Mouse (Mus musculus) forebrain, embryonic 16.5 days (tissue): ENCODE measurements at regions not wholly inside any gene's neighbourhood (a gene's known extent, or its start where the extent isn't known, plus 50 kb on each side); places are given as distances from the start of the nearest gene placed in this dataset.

Source experiments
- ATAC-seq: fragments of 200-750 bp; cut with Nextera tagmentation; 2 replicates; pipeline ENCODE4 v1.8.0; 2017; ENCODE audit warnings: mild to moderate bottlenecking, moderate library complexity
- H3K27ac ChIP-seq: fragments of 300-500 bp; sonication (generic); 2 replicates; pipeline ENCODE4 v1.5.1; 2014; ENCODE audit warnings: low read length, control low read depth
- H3K27me3 ChIP-seq: fragments of 300-500 bp; sonication (generic); replicated peaks from 2 replicates; pipeline ENCODE4 v1.6.1; 2014; ENCODE audit warnings: low read length; ENCODE audit not compliant: control insufficient read depth, insufficient read depth
- H3K36me3 ChIP-seq: fragments of 300-500 bp; sonication (generic); 2 replicates; pipeline ENCODE4 v1.6.1; 2014; ENCODE audit not compliant: control insufficient read depth, insufficient read depth
- H3K4me1 ChIP-seq: fragments of 300-500 bp; sonication (generic); replicated peaks from 2 replicates; pipeline ENCODE4 v1.6.1; 2014; ENCODE audit warnings: low read length; ENCODE audit not compliant: control insufficient read depth, insufficient read depth
- H3K4me2 ChIP-seq: fragments of 300-500 bp; sonication (generic); 2 replicates; pipeline ENCODE4 v1.6.1; 2014; ENCODE audit warnings: mild to moderate bottlenecking, low read length, control low read depth
- H3K4me3 ChIP-seq: fragments of 300-500 bp; sonication (generic); replicated peaks from 2 replicates; pipeline ENCODE4 v1.5.1; 2014; ENCODE audit warnings: mild to moderate bottlenecking, low read length, control low read depth
- H3K9ac ChIP-seq: fragments of 300-500 bp; sonication (generic); replicated peaks from 2 replicates; pipeline ENCODE4 v1.6.1; 2014; ENCODE audit warnings: low read depth, low read length, control low read depth
- H3K9me3 ChIP-seq: fragments of 300-500 bp; sonication (generic); 2 replicates; pipeline ENCODE4 v1.6.1; 2016; ENCODE audit warnings: low read length; ENCODE audit not compliant: control insufficient read depth
- whole genome bisulfite sequencing: fragments of 180-500 bp; shearing (Covaris S2); extraction: QIAGEN DNeasy Blood & Tissue Kit; methylation state at CpG from one replicate; pipeline ENCODE4 v1.1.7; 2014; 5-methylcytosine and 5-hydroxymethylcytosine counted together

DNA sequence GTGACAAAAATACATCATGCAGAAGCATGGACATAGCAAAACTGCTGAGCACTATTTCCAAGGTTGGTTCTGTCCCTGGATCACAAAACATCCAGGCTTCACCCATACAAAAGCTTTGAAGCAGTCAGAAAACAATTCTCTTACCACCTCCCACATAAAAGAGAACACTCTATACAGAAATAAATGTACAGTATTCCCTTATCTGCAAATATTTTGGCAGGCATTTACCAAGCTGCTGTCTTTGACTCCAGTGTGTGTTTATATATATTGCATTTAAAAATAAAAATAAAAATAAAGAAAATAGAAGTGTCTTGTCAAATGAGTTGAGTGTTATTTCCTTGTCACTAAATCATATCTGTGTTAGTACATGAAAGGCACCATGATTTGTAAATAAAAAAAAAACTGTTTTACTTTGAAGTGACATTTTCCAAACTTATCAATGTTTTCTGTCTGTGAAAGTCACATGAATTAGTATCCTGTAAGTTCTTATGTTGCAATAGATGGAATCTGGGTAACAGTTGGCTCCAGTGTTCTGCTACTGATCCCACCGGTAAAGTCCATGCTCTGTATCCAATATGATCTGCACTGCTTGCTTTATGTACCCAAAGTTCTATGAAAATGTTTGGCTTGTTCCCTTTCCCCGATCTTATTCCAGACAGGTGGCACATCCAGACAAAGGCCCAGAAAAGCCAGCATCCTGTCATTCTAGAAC, 59.9 kb upstream of the Cd93 start:
- Histone ChIP-seq H3K4me3 (no peak overlapping the region), H3K9ac (no peak overlapping the region), H3K36me3 (no peaks in the 10 kb centered on the region), H3K27me3 (no peaks in the 10 kb centered on the region), H3K4me1 (no peaks in the 10 kb centered on the region), H3K9me3 (no peaks in the 10 kb centered on the region), H3K4me2 (no peak overlapping the region), H3K27ac (no peak overlapping the region)
- WGBS = 90% methylated on average over 2 of the region's 2 CpGs
- ATAC-seq = no peak

DNA sequence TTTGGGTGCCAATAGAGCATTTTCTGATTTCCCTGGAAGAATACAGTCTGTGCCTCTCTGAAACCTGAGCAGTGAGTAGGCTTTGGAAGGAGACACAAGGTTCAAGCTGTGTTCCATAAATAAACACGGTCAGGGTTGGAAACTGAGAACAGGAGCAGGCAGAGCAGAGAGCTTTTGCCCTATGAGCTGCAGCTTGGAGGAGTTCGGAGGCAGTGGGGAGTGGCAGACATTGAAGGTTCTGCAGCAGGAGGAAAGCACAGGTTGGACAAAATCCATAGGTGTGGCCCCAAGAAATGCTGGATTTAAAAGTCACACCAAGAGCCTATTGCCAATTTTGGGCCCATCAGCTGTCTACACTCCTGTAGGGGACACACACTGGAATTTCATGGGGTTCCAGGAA, 59.0 kb upstream of the Cd93 start:
- H3K4me2 ChIP-seq = no peak overlapping the region
- no peak overlapping the region for H3K27ac ChIP-seq
- H3K27me3 ChIP-seq = no peaks in the 10 kb centered on the region
- 90% methylated on average over 2 of the region's 2 CpGs for WGBS
- H3K9me3 ChIP-seq = no peaks in the 10 kb centered on the region
- H3K36me3 ChIP-seq = no peaks in the 10 kb centered on the region
- no peak for ATAC-seq
- 0 out of 2 replicates have a peak, but pooled peaks cover 2% of the 10 kb centered on the region for H3K4me1 ChIP-seq
- no peak overlapping the region for H3K4me3 ChIP-seq
- H3K9ac ChIP-seq = no peak overlapping the region

DNA sequence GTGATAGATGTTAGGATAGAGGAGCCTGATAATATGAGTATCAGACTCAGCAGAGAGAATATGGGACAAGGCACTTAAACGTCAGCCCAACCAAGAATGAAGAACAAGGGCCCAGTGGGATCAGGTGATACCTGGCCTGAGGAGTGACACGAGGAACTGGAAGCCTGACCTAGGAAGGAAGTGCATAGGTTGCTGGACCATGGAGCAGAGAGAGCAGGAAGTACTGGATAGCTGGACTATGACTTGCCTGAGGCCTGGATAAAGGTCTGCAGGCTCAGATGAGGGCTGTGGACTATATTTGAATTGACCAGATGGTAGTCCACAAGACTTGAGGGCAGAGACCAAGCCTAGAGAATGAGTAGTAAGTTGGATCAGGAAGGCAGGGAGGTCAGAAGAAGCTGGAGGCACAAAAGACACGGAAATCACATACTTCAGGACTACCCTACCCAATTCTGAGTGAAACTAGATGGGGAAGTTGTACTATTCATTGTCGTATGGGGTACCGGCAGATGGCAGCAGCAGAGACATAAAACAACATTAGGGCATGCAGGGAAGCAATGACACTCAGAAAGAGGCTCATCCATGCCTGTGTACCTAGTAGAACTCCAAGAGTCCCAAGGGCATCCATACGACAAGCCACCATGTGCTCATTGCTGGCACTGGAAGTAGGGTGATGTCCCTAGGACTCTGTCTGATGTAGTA, 57.0 kb upstream of the Cd93 start:
- Histone ChIP-seq H3K4me2 (no peak overlapping the region), H3K36me3 (no peaks in the 10 kb centered on the region), H3K27ac (no peak overlapping the region), H3K4me3 (no peak overlapping the region), H3K9me3 (no peaks in the 10 kb centered on the region), H3K4me1 (0 out of 2 replicates have a peak, but pooled peaks cover 2% of the 10 kb centered on the region), H3K9ac (no peak overlapping the region), H3K27me3 (no peaks in the 10 kb centered on the region)
- WGBS = 84% methylated on average over 6 of the region's 6 CpGs
- no peak for ATAC-seq

DNA sequence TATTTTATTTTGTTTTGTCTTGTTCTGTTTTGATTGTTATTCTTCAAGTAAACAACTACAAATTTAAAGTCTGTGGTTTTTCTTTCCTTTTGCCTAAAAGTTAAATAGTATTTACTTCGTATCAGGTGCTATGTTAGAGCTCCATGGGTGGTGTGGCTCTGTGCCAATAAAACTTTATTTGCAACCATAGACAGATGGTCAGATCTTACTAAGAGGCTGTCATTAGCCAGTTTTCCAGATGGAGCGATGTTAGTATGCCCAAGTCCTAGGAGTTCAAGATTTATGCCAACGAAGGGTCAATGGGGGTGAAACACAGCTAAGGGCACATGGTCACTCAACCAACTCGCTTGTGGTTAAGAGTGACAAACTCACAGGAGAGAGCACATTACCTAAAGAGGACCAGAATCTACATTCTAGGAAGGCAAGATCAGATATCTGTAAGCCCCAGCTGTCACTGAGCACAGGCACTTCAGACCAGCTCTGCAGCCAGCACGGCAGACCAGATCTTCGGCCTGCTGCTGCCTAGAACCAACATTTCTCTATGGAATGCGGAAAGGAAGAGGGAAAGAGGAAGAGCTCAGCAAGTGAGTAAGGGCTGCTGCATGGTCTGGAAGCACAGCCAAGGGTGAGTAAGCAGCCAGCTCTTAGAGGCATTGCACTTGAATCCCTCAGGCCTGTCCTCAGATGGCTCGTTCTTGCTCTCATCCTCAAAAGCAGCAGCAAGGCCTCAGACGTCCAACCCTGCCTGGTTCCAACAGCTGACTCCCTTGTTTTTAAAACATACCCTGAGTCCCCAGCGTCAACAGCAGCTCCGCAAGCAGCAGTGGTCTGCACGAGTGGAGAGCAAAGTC, 54.3 kb upstream of the Cd93 start:
- no peaks in the 10 kb centered on the region for H3K9me3 ChIP-seq
- no peaks in the 10 kb centered on the region for H3K36me3 ChIP-seq
- H3K4me2 ChIP-seq = no peak overlapping the region
- ATAC-seq = no peak
- WGBS = 78% methylated on average over 12 of the region's 12 CpGs
- H3K9ac ChIP-seq = no peak overlapping the region
- no peak overlapping the region for H3K27ac ChIP-seq
- H3K4me3 ChIP-seq = no peak overlapping the region
- no peaks in the 10 kb centered on the region for H3K27me3 ChIP-seq
- H3K4me1 ChIP-seq = 0 out of 2 replicates have a peak, but pooled peaks cover 2% of the 10 kb centered on the region

DNA sequence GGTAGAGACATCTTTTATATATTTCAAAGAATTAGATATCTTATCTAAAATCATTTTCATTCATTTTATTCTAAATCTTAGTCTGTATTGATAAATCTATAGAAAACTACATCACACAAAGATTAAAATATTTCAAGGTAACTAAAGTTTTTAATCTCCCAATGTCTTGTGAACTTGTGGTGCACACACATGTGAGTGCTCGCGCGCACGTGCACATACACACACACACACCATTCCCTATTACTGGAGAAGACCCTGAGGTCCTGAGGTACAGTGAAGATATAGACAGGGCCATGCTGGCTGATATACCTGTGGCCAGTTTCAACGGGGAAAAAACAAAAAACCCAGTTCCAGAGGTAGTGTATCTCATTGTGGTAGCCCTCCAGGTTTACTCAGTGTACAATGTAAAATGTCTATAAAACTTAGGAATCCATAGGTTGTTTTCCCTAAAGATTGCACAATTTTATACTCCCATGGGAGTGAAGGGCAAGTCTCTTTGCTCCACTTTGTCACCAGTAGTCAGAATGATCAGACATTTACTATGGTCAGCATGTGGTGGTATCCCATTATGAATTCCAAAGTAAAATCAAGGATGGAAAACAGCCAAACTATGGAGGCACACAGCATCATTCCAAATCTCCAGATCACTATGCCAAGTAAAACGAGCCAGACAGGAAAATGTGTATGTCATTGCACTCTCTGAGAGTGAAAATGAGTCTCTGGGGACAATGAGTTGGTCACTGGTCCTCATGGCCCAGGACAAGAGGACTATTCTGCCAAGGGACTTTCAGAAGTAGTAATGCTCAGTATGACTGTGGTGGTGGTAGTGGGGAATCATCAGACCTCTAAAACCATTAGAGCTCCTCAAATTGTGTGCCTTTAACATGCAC, 53.0 kb upstream of the Cd93 start:
- Histone ChIP-seq H3K27me3 (no peaks in the 10 kb centered on the region), H3K27ac (no peak overlapping the region), H3K9me3 (no peaks in the 10 kb centered on the region), H3K4me2 (no peak overlapping the region), H3K4me1 (0 out of 2 replicates have a peak, but pooled peaks cover 2% of the 10 kb centered on the region), H3K9ac (no peak overlapping the region), H3K4me3 (no peak overlapping the region), H3K36me3 (no peaks in the 10 kb centered on the region)
- WGBS = 89% methylated on average over 6 of the region's 6 CpGs
- no peak for ATAC-seq

DNA sequence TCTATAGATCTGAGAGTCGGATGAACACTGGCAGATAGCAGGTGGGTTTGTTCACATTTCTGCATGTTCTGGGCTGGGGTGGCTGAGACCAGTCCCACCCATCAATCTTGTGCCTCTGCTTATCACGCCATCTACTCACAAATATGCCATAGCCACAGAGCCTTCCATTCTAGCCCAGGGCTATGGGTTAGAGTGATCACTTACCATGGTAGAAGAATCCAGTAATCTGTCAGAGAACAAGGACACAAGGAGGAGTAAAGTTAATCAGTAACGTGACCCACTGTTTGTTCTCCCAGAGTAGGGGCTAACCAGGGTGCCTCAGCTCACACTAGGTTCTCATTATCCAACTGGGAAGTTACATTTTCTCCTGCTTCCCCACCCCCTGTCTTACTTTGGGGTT, 52.1 kb upstream of the Cd93 start:
- WGBS = 73% methylated on average over 3 of the region's 3 CpGs
- no peak overlapping the region for H3K27ac ChIP-seq
- ATAC-seq = no peak

DNA sequence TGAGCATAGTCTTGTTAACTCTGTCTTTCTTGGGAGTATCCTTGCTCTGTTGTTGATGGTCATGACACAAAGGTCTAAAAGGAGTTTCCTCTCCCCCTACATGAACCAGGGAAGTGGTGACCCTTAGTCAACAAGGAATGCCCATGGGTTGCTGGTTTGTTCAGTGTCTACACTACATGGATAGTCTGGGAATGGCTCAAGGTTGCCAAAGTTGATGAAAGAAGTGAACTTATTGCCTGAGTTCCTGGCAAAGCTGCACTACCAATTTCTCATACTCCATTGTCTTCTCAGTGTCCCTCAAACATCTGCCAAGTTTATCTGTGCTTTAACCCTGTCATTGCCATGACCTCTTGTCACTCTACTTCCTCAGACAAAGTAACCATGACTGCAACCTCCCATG, 49.9 kb upstream of the Cd93 start:
- H3K4me3 ChIP-seq = no peak overlapping the region
- no peak overlapping the region for H3K9ac ChIP-seq
- 0 out of 2 replicates have a peak, but pooled peaks cover 2% of the 10 kb centered on the region for H3K4me1 ChIP-seq
- no peaks in the 10 kb centered on the region for H3K36me3 ChIP-seq
- ATAC-seq = no peak
- no peaks in the 10 kb centered on the region for H3K27me3 ChIP-seq
- no peak overlapping the region for H3K4me2 ChIP-seq
- H3K9me3 ChIP-seq = no peaks in the 10 kb centered on the region
- no peak overlapping the region for H3K27ac ChIP-seq

More for the DNA sequence above, 52.1 kb upstream of the Cd93 start:
- H3K9ac ChIP-seq = no peak overlapping the region
- no peaks in the 10 kb centered on the region for H3K27me3 ChIP-seq
- H3K36me3 ChIP-seq = no peaks in the 10 kb centered on the region
- 0 out of 2 replicates have a peak, but pooled peaks cover 2% of the 10 kb centered on the region for H3K4me1 ChIP-seq
- no peaks in the 10 kb centered on the region for H3K9me3 ChIP-seq
- no peak overlapping the region for H3K4me3 ChIP-seq
- H3K4me2 ChIP-seq = no peak overlapping the region
